Mouse (Mus musculus): ENCODE data around the gene Gdf15.

Gdf15 gene

GRCm38 (mm10) chr8:70627041-70627440 lies 5.2 kb downstream of the Gdf15 start:
- no peak for DNase-seq

- DNase-seq = peak; percentile 72
Measured at GRCm38 (mm10) chr8:70625104-70625503, 7.2 kb downstream of the Gdf15 start.

- DNase-seq = no peak
Measured at GRCm38 (mm10) chr8:70622220-70622619, 10.0 kb downstream of the Gdf15 start.

GRCm38 (mm10) chr8:70618888-70619334 lies 13.3 kb downstream of the Gdf15 start:
- DNase-seq = peak; percentile 59

GRCm38 (mm10) chr8:70617985-70618384 lies 14.3 kb downstream of the Gdf15 start:
- no peak for DNase-seq

- no peak for DNase-seq
Measured at GRCm38 (mm10) chr8:70616645-70617044, 15.6 kb downstream of the Gdf15 start.

- DNase-seq = no peak
Measured at GRCm38 (mm10) chr8:70615894-70616293, 16.4 kb downstream of the Gdf15 start, which contains the start of gene Lrrc25. Lrrc25 (plus strand) TSS chr8:70616155.

- DNase-seq = no peak
Measured at GRCm38 (mm10) chr8:70615281-70615680, 17.0 kb downstream of the Gdf15 start.

GRCm38 (mm10) chr8:70614469-70614868 lies 17.8 kb downstream of the Gdf15 start:
- no peak for DNase-seq

- DNase-seq = no peak
Measured at GRCm38 (mm10) chr8:70613763-70614162, 18.5 kb downstream of the Gdf15 start.

- DNase-seq = peak; percentile 88
Measured at GRCm38 (mm10) chr8:70611849-70612248, 20.4 kb downstream of the Gdf15 start.

- peak; percentile 71 for DNase-seq
Measured at GRCm38 (mm10) chr8:70610796-70611771, 21.2 kb downstream of the Gdf15 start.

- DNase-seq = peak; percentile 93
Measured at GRCm38 (mm10) chr8:70609849-70610795, 22.1 kb downstream of the Gdf15 start.

- peak; percentile 93 for DNase-seq
Measured at GRCm38 (mm10) chr8:70609368-70609848, 22.8 kb downstream of the Gdf15 start.

- no peak for DNase-seq
Measured at GRCm38 (mm10) chr8:70608749-70609367, 23.4 kb downstream of the Gdf15 start, which contains the start of gene Ssbp4. Ssbp4 (minus strand) TSS chr8:70608872.

GRCm38 (mm10) chr8:70607898-70608748 lies 24.1 kb downstream of the Gdf15 start:
- peak; percentile 81 for DNase-seq

- no peak for DNase-seq
Measured at GRCm38 (mm10) chr8:70607603-70607897, 24.7 kb downstream of the Gdf15 start.

- DNase-seq = no peak
Measured at GRCm38 (mm10) chr8:70606780-70607602, 25.3 kb downstream of the Gdf15 start.

- no peak for DNase-seq
Measured at GRCm38 (mm10) chr8:70605871-70606779, 26.1 kb downstream of the Gdf15 start.

- DNase-seq = no peak
Measured at GRCm38 (mm10) chr8:70604558-70604957, 27.7 kb downstream of the Gdf15 start.
